Mouse (Mus musculus) ES-E14 (cell line): ENCODE measurements at regions not wholly inside any gene's neighbourhood (a gene's known extent, or its start where the extent isn't known, plus 50 kb on each side); places are given as distances from the start of the nearest gene placed in this dataset.
A peak's percentile ranks its signal among the peaks of the same experiment; 100 is the strongest.

Experiments
- DNase-seq: peaks from one replicate; pipeline ENCODE4 v3.0.0-alpha.2; 2013; ENCODE audit warnings: low read depth, low spot score
- H3K27ac ChIP-seq: 2 replicates; pipeline ENCODE4 v1.5.1; 2012; ENCODE audit warnings: low read depth, mild to moderate bottlenecking, low read length, moderate library complexity, mixed read lengths; ENCODE audit not compliant: poor library complexity, insufficient read depth, severe bottlenecking
- H3K36me3 ChIP-seq: 2 replicates; pipeline ENCODE4 v1.6.1; 2012; ENCODE audit warnings: mild to moderate bottlenecking, low read length, moderate library complexity, mixed read lengths; ENCODE audit not compliant: control insufficient read depth, poor library complexity, insufficient read depth, severe bottlenecking
- H3K4me1 ChIP-seq, 2 experiments: fragments of 150-350 bp in 1 of 2; sonication (generic) in 1 of 2; 2 replicates each; pipeline ENCODE4 v1.6.1; 2012; ENCODE audit warnings: low read length in 2 of 2, mild to moderate bottlenecking in 1 of 2, mixed read lengths in 1 of 2; ENCODE audit not compliant: control insufficient read depth in 2 of 2, insufficient read depth in 2 of 2, poor library complexity in 1 of 2
- H3K4me3 ChIP-seq, 2 experiments: fragments of 150-350 bp in 1 of 2; sonication (generic) in 1 of 2; 2 replicates each; pipeline ENCODE4 v1.5.1; 2012; ENCODE audit warnings: low read length in 2 of 2, low read depth in 1 of 2, mild to moderate bottlenecking in 1 of 2, mixed read lengths in 1 of 2; ENCODE audit not compliant: insufficient read depth in 1 of 2, poor library complexity in 1 of 2, severe bottlenecking in 1 of 2
- H3K9ac ChIP-seq: 2 replicates; pipeline ENCODE4 v1.6.1; 2012; ENCODE audit warnings: low read depth, mild to moderate bottlenecking, low read length, mixed read lengths; ENCODE audit not compliant: poor library complexity, insufficient read depth, severe bottlenecking
- H3K9me3 ChIP-seq: fragments of 150-350 bp; sonication (generic); 2 replicates; pipeline ENCODE4 v1.6.1; 2012; ENCODE audit warnings: low read depth, mild to moderate bottlenecking, low read length; ENCODE audit not compliant: control insufficient read depth, insufficient read depth
- CHD2 ChIP-seq: IDR thresholded peaks from 2 replicates; pipeline ENCODE4 v1.6.1; 2014; ENCODE audit warnings: mild to moderate bottlenecking, low read depth, low read length, inconsistent platforms
- HCFC1 ChIP-seq: IDR thresholded peaks from 2 replicates; pipeline ENCODE4 v1.6.1; 2012; ENCODE audit warnings: low read length, inconsistent platforms, borderline replicate concordance; ENCODE audit not compliant: insufficient read depth
- MAFK ChIP-seq: IDR thresholded peaks from 2 replicates; pipeline ENCODE4 v1.6.1; 2014; ENCODE audit warnings: mild to moderate bottlenecking, low read depth, low read length, inconsistent platforms; ENCODE audit not compliant: insufficient read depth
- ZC3H11A ChIP-seq: IDR thresholded peaks from 2 replicates; pipeline ENCODE4 v1.6.1; 2012; ENCODE audit warnings: low read depth, mild to moderate bottlenecking, inconsistent platforms, low read length, borderline replicate concordance
- ZNF384 ChIP-seq: IDR thresholded peaks from 2 replicates; pipeline ENCODE4 v1.6.1; 2012; ENCODE audit warnings: low read depth, low read length, inconsistent platforms
- in situ Hi-C, 2 experiments: fragments of 600-800 bp; cut with MboI; formaldehyde crosslinking; loops; one replicate each; pipeline ENCODE4 v1.15.1; 2025; ENCODE audit warnings: low sequenced_read_pairs in 2 of 2, inconsistent platforms in 1 of 2; ENCODE audit not compliant: unreplicated experiment in 2 of 2

- no peaks in the 10 kb centered on the region for H3K9me3 ChIP-seq
- H3K4me3 ChIP-seq, result 0 out of 4 replicates have a peak overlapping the region, but pooled peaks of 1 of the 2 experiments have one; percentile 81
- H3K4me1 ChIP-seq, result no peaks in the 10 kb centered on the region
- H3K27ac ChIP-seq, result no peak overlapping the region; the same call in 1 of the 2 replicates
- H3K36me3 ChIP-seq, result peaks cover 5% of the 10 kb centered on the region; the same call in 1 of the 2 replicates
- TF ChIP-seq HCFC1 (no peak), ZNF384 (no peak), CHD2 (no peak), ZC3H11A (no peak)
- no peak overlapping the region for H3K9ac ChIP-seq
- in situ Hi-C loops, result no loop called here
- no peak for DNase-seq
These were observed 122.6 kb downstream of the Usp46 start for GRCm38 (mm10) chr5:73945671-73946070.

DNA sequence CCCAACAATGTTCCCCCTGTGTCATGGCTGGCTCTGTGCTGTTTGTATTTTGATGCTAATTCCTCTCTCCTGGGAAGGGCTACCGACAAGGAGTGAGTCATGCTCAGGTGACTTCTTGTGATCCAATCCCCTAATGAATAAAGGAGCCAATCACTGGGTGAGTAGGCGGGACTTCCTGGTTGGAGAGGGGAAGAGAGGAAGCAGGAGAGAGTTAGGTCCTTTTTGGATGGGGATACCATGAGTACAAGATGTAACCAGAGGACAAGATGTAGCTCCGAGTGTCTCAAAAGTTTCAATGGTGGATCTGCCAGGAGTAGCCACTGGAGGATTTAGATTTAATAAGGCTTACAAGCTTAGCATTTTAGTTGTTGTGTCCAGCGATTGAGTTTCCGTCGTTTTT is 122.1 kb downstream of the Usp46 start:
- H3K4me1 ChIP-seq, result no peaks in the 10 kb centered on the region
- TF ChIP-seq MAFK, result no peak
- no peak for TF ChIP-seq HCFC1
- no peak for TF ChIP-seq ZC3H11A
- no peak for TF ChIP-seq ZNF384
- no peak for TF ChIP-seq CHD2
- H3K9ac ChIP-seq, result peak overlapping the region; percentile 25; the same call in 1 of the 2 replicates
- in situ Hi-C loops, result no loop called here
- H3K9me3 ChIP-seq, result no peaks in the 10 kb centered on the region
- peak overlapping the region; percentile 55 to 81 for H3K4me3 ChIP-seq
- DNase-seq, result peak; percentile 62
- H3K36me3 ChIP-seq, result peaks cover 5% of the 10 kb centered on the region; the same call in 1 of the 2 replicates
- no peak overlapping the region; the same call in 1 of the 2 replicates for H3K27ac ChIP-seq

DNA sequence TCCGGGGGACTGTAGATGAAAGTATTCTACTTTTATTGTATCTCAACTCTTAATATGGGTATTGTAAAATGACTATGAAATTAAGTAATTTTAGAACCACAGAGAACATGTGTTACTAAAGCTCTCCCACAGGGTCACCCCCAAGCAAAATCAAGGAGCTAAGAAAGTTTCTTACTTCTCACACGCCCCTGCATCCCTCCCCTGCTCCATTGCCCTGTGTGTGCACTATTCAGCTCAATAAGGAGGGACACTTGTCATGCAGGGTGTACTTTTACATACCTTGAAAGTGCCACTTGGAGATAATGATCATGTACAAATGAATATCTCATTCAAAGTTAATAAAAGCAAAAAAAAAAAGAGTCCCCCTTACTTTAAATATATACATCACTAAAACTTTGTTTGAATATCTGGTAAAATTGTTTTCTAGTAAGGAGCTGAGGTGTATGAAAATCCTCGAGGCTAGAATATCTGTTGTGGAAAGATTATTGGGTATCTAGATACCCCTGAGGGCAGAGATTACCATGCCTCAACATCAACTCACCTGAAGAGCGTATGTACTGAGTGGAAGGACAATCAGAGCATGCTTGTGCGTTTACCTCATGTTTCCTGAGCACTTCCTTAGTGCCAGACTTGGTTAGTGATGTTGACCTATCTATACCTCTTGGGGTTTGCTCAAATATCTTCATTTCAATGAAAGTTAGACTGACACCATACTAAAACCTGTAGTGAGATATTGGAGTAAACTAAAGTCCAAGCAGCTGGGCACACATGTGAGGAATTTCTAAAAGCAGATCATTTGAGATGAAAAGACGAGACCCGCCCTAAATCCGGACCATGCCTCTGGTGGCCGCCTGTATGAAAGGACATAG is 120.0 kb downstream of the Usp46 start:
- Histone ChIP-seq H3K4me3 (peak overlapping the region; percentile 55 to 81; a peak in 2 of 4 replicates), H3K4me1 (no peaks in the 10 kb centered on the region), H3K36me3 (peaks cover 5% of the 10 kb centered on the region; the same call in 1 of the 2 replicates), H3K27ac (no peak overlapping the region; the same call in 1 of the 2 replicates), H3K9me3 (no peaks in the 10 kb centered on the region), H3K9ac (no peak overlapping the region; the same call in 1 of the 2 replicates)
- TF ChIP-seq ZC3H11A, result no peak
- no peak for TF ChIP-seq ZNF384
- no peak for TF ChIP-seq CHD2
- no peak for TF ChIP-seq MAFK
- no peak for TF ChIP-seq HCFC1
- DNase-seq, result no peak
- in situ Hi-C loops, result no loop called here
